Mouse (Mus musculus) lung, postnatal 25 days (tissue): ENCODE results near the gene Prkch.

Source experiments
- DNase-seq: peaks from one replicate; pipeline ENCODE4 v3.0.0; 2022; ENCODE audit warnings: low spot score

The Prkch gene

DNA sequence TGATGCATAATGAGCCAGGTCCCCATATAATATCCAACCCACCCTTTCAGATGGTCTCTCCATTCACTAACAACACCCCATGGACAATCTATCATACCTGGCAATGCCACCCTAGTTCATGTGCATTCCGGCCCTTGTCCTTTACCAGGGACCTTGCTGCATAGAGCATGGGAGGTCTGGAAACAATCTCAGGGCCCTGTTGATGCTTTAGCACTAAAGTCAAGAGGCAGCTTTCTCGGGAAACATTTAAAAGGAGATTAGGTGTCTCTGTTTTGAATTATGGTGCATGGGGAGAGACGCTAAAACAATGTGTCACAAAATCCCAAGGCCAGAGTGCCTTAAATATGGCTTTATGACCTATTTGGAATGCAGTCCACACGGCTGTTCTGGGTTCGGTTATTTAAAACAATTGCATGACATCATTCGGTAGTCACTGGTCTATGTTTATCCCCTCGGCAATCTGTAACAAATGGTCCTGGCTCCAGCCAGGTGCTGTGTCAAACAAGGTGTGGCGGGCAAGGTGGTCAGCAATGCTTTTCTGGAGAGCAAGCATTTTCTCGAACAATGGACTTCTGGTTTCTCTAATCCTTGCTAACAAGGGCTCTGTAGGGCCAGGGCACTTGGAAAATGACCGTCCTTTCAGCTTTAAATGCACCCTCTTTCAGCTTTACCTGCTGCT, 217.9 kb downstream of the Prkch start:
- DNase-seq: no peak

DNA sequence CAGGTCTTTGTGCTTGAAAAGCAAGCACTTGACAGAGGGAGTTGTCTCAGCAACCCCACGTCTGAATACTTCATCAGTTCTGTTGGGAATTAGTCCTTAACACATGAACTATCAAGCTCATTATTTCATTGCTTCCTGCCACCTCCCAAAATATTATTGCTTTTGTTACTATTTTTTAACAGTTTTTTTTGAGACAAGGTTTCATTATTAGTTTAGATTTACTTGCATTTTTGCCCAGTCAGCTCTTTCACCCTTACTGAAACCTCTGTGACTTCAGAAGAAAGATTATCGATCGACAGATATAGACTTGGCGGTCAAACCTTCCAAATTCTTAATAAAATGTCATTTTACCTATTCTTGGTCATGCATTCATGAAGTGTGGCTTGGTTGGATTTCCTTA, 219.3 kb downstream of the Prkch start:
- DNase-seq: no peak

DNA sequence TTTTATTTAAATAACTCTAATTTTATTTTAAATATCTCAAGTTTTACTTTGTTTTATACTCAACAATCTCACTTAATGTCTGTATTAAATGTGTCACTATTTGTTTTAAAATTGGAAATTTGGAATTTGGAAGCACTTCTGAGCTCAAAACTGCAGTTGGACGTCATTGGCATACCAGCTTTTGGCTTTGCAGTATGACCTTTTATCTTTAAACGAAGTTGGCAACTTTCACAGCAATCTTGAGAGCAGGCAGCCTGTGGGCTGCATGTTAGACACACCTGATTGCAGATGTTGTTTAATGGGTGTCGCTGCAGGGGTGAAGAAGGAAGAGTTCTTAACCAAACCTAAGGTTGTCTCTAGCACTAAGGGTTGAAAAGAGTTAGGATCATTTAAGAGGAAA, 220.9 kb downstream of the Prkch start:
- DNase-seq: no peak

DNA sequence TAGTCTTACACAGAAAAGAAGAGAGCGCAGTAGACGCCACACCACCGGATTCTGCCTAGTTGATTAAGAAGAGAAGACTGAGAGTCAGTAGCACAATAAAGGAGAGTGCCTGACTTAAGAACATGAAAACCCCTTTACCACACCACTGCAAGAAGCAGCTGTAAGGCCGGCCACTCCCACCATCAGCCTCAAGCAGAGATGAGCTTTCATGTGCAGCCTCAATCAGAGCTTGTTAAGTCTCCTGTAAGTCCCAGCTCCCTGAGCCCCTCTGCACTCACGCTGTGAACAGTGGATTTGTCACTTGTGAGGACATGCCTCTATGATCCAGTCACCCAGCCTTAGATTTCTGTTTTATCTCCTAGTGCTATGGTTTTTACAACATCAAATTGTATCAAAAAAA, 221.4 kb downstream of the Prkch start:
- no peak for DNase-seq

DNA sequence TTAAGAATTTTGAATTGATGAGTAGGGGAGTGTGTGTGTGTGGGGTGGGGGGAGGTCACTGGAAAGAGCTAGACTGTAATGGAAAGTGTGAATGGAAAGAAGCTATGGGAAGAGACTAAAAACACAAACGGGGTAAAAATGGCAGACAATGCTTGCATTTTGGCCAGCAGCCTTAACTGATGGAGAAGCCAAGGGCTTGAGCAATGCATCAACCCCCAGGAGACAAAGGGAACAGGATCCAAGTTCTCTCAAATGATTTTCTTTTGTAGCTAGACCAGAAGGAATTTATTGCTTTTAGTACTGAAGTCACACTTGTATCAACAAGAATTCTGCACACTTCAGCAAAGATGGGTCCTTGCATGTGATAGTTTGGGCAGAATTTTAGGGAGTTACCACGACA, 222.6 kb downstream of the Prkch start:
- DNase-seq: no peak

DNA sequence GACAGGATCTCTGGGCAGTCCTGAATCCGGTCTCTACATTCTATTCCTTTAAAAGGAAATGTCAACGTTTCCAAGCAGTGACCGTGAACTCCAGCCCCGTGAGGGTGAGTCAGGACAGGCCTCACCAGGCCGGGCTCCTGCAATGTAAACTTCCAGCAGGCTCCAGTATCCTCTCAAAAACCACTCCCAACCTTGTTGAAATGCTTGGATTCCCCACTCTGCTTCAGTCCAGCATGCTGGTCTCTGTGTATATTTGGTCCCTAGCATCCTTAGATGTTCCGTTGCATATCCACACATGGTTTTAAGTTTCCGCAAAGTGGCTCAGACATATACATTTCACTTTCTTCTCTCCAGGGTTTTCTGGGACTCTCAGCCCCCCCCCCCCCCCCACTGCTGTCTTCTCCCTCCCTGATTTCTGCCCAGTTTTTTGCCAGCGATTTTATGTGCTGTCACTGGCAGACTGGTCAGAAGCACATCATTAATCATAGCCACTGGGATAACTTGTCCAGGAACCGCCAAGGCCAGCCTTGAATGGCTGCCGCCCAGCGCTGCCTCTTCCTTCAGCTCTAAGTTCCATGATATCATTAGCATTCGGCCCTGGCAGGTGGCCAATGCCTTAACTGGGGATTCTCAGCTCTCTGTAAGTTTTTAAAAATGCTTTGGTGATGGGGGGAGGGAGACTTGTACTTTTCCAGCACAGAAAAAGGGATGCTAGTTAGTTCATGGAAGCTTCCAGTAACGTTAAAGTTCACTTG, 225.6 kb downstream of the Prkch start:
- DNase-seq: peak; percentile 54

DNA sequence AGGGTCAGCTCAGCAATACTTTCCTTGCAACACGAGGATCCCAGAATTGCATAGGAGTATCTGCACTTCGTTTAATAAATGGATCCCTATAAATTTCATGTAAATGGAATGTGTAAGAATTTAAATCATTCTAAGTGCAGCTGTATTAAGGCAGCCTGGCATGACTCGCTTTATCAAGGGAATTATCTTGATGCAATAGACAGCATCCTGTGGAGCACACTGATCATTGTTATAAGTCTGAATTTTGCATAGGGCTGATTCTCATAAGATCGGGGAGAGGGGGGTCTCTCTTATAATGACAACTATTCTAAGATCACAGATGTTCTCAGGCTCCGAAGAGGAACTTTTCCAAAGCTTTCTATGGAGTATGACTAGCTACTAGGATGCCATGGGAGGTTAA, 226.3 kb downstream of the Prkch start:
- DNase-seq: no peak

DNA sequence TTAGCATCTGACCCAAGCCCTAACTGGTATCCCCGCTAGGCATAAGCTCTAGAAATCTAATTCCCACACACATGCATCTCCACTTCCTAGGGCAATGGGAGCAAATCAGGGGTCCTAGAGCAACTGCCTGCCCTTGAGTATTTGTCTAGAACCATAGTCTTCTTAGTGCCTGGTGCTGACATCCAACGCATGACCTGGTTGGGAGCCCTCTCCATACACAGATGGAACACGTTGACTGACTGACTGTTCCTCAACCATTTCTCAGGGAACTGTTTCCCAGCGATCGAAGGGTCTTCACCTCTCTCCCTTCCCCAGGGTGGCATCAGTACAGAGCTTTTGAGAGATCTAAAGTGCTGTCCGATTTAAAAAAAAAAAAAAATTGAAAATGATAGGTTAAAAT, 227.6 kb downstream of the Prkch start:
- DNase-seq: no peak

DNA sequence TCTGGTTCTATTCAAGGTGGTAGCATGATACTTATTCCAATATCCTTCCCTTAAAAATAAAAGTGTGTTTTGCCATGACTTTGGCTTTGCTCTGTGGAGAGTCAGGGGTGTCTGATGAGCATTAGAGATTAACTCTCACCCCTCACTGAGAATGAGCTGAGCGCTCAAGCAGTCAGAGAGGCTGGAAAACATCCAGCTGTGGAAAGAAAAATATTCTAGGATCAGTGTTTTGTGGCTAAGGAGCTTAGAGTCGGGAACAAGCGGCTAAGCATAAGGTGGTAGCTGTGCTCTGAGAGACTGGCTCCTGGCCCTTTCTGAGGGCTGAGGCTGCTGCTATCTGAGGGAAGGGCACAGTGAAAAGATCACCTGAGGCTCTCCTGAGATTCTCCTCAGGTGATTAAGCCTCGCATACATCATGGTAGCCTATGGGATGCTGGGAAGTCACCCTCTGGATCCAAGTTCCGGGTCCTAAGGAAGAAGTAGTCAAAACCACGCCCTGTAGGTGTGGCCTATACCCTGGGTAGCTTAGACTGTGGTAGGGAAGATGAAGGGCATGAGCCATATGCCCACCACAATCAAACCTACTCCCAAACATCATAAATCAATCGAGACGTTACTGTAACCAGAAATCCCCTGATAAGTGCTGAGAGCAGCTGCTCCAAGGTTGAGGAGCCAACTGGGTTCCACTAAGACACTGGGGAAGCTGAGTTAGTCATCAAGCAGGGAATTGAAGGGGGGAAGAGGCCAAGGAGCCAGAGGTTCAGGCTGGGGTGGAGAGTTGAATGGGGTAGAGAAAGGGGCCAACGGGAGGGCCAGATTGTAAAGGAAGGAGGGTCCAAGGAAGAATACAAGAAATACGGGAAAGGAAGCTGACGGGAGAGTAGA, 228.7 kb downstream of the Prkch start:
- DNase-seq: no peak

DNA sequence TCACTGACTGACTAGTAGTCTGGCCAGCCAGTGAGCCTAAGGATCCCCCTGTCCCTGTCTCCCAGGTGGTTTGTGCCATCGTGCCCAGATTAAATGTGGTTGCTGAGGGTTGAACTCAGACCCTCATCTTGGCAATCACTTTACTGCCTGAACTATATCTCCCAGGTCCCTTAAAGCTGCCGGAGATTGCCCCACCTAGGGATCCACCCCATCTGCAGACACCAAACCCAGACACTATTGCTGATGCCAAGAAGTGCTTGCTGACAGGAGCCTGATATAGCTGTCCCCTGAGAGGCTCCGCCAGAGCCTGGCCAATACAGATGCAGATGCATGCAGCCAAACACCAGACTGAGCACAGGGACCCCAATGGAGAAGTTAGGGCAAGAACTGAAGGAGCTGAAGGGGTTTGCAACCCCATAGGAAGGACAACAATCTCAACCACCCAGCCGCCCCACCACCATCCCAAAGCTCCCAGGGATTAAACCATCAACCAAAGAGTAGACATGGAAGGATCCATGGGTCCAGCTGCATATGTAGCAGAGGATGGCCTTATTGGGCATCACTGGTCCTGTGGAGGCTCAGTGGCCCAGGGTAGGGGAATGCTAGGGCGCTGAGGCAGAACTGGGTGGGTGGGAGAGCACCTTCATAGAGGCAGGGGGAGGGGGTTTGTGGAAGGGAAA, 229.6 kb downstream of the Prkch start:
- DNase-seq: no peak

DNA sequence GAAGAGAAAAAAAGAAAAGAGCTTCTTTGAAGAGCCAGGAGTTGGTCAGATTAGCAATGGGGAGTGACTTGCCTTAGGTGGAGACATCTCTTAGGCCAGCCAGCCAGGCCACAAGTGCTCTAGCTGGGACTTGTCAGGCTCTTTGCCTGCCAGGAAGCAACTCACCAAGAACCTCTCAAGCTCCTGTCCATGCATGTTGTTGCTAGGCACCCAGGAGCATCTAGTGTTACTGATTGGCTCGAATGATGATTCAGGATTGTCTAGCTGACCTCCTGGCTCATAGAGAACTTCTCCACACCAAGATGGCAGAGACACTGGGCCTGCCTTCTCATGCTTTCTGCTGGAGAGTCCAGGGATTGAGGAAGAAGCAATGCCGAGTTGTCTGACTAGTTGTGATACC, 230.3 kb downstream of the Prkch start:
- DNase-seq: no peak

DNA sequence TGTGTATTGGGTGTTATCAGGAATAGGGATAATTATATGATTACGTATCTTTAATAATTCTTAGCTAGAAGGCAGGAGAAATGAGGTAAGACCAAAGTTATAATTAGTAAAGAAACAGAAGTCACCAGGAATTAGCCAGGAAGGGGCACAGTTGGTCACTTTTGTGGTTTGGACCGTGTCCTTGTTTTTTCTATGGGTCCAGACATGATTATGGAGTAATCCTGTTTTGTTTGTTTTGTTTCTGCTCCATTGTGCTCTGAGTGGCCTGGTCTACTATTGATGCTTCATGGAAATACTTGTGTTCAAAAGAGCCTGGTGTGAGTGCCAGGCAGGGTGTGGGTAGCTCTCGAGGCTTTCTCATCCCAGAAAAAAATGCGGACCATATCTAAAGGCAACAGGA, 230.9 kb downstream of the Prkch start:
- DNase-seq: no peak

DNA sequence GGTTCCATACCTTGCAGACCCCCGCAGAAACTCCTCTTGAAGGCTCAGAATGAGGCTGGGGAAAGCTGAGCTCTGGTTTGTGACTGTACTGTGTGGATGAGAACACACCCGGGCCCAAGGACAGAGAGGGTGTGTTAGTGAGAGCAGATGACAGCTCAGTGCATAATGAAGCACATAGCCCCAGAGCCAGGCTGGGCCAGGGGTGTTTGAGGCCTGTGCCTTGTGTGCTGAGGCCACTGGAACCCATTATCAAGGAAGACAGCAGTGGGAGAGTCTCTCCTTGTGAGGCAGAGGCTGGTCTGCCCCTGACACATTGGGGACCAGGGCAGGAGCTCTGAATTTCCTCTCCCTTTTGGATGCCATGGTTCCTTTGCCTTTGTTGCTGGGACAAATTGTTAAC, 231.3 kb downstream of the Prkch start:
- no peak for DNase-seq

DNA sequence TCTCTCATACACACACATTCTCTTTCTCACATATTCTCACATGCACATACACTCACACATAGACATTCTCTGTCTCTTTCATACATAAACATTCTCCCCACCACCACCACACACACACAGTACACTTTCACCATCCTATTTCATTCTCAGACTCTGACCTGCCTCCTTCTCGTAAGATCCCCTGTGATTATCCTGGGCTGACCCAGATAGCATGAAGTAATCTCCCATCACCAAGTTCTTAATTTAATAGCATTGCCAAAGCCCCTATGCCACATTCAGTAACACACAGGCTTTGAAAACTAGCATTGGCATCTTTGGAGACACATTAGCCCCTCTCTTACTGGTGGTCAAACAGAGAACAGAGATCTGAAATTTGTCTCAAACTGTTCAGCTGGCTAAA, 232.3 kb downstream of the Prkch start:
- no peak for DNase-seq

DNA sequence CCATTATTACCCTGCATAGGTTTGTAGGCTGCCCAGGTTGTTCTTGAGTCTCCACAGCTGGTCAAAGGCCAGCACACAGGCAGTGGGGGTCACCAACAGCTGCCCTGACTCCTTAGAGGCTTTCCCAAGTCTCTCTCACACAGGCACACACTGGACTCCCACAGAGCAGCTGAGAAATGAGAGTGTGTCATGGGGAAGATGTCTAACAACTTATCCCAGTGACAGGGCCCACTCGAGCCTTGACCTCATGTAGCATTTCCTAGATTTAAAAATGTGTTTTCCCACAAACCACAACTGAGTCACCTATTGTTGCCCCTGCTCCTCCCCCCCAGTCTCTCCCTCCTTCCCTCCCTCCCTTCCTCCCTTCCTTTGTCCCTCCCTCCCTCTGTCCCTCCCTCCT, 234.2 kb downstream of the Prkch start:
- no peak for DNase-seq

DNA sequence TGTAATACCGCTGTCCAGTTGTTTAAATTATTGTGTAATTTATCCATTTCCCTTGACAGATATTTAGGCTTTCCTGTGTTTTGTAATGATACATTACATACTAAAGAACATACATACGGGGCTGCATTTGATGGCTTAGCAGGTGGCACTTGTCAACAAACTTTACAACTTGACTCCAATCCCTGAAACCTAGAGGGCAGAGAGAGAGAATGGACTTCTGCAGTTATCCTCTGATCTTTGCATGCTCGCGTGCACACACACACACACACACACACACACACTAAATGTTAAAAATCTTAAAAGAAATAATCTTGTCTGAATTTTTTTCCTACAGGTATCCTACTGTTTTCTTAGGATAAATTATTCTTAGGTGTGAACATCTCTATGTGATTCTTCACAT, 236.6 kb downstream of the Prkch start:
- no peak for DNase-seq

DNA sequence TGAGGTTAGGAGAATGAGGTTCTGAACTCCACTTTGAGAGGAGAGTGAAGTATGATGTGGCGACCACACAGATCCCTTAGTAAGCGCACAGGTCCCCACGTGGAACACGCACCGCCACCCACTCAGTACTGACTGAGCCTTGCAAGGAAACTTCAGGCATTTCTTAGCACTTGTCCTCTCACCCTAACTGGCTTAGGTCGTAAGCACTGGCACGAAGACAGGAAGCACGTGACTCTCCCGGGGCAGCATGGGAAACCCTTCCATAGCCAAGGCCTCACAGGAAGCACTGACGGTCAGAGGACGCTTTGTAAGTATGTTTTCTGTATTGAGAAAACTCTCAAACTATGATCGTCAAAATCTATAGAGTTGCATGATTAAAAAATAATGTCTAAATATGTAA, 237.7 kb downstream of the Prkch start:
- no peak for DNase-seq

DNA sequence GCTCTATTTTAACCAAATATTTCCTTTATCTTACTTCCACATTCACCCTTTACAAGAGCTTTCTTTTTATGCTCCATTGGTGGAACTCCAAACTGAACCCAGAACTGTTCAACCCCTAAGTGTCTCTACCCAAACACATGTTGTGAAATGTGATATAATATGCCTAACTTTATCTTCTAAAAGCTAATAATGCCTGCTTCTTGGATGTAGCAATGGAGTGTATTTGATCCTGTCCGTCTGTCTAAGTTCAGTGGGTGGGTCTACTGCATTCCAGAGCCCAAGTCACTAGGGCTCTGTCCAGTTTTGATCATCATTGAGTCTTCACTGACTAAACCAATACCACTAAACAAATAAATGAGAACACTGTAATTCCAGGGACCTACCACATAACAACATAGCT, 240.2 kb downstream of the Prkch start:
- DNase-seq: no peak
